Mouse (Mus musculus): ENCODE measurements at regions not wholly inside any gene's neighbourhood (a gene's known extent, or its start where the extent isn't known, plus 50 kb on each side); places are given as distances from the start of the nearest gene placed in this dataset.
A peak's percentile ranks its signal among the peaks of the same experiment; 100 is the strongest.

DNA sequence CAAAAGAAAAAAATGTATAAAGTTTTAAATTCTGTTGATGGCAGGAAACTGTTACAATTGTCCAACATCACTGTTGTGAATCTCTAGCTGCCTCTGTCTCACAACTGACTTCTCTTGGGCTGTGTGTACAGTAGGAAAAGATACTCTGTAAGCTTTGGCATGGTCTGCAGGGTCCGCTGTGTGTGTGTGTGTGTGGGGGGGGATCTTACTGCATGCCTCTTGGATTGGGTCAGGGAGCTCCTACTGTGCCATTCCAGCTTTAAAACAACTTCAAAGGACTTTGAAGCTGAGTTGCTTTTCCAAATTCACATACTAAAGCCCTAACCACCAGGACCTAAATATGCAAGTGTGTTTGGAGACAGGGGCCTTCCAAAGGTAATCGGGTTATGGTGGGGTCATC lies 163.7 kb downstream of the Kit start:
- H3K27me3 ChIP-seq (ENCODE audit: insufficient read depth, low read length) = no peaks in the 10 kb centered on the region
- H3K9ac ChIP-seq = no peak overlapping the region
- no peak for TF ChIP-seq CTCF (IDR thresholded peaks at IDR 0.05; ENCODE audit: low read depth)
- WGBS = 78% methylated on average over 2 of the region's 2 CpGs
- no peak overlapping the region for H3K27ac ChIP-seq (ENCODE audit: low read depth)
- DNase-seq (no peak), ATAC-seq (ENCODE audit: insufficient read depth) (no peak)
- no peak overlapping the region for H3K4me3 ChIP-seq (ENCODE audit: low read depth, low read length)
- H3K36me3 ChIP-seq (ENCODE audit: insufficient read depth) = no peaks in the 10 kb centered on the region
- no peaks in the 10 kb centered on the region for H3K9me3 ChIP-seq (ENCODE audit: low read depth, low read length)
- no peak overlapping the region for H3K4me2 ChIP-seq
- no peaks in the 10 kb centered on the region for H3K4me1 ChIP-seq (ENCODE audit: insufficient read depth)

DNA sequence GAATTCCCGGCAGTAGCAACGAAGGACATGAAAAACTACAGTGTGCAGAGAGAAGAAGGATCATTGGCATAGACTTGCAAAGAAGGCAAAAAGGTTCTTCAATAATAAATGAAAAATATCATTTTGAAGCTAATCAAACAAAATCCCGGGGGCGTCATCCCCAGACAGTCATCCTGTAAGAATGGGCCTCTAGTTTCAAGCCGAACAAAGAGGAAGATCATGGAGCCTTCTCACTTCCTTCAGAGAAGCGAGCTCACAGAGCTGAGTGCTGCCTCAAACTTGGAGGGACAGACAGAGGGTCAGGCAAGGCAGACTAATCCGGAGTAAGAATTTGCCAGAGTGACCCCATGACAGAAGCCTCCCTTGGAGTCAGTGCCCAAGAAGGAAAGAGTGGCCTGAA lies 163.0 kb downstream of the Kit start:
- Histone ChIP-seq H3K27me3 (ENCODE audit: insufficient read depth, low read length) (no peaks in the 10 kb centered on the region), H3K9ac (no peak overlapping the region), H3K4me1 (ENCODE audit: insufficient read depth) (no peaks in the 10 kb centered on the region), H3K27ac (ENCODE audit: low read depth) (no peak overlapping the region), H3K9me3 (ENCODE audit: low read depth, low read length) (no peaks in the 10 kb centered on the region), H3K36me3 (ENCODE audit: insufficient read depth) (no peaks in the 10 kb centered on the region), H3K4me2 (no peak overlapping the region), H3K4me3 (ENCODE audit: low read depth, low read length) (no peak overlapping the region)
- WGBS = 79% methylated on average over 7 of the region's 7 CpGs
- TF ChIP-seq CTCF (IDR thresholded peaks at IDR 0.05; ENCODE audit: low read depth) = no peak
- ATAC-seq (ENCODE audit: insufficient read depth) (no peak), DNase-seq (no peak)

DNA sequence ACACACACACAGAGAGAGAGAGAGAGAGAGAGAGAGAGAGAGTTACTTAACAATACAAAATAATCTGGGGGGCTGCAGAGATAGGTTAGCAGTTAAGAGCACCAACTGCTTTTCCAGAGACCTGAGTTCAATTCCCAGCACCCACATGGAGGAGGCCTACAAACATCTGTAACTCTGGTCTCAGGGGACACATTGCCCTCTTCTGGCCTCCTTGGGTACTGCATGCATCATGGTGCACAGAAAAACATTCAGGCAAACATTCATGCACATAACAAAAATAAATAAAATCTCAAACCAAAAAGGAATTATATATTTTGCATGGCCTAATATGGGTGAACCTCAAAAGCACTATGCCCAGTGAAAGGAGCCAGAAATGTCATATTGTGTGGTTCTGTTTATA lies 161.6 kb downstream of the Kit start:
- no peak for ATAC-seq (ENCODE audit: insufficient read depth)
- H3K27me3 ChIP-seq (ENCODE audit: insufficient read depth, low read length) = no peaks in the 10 kb centered on the region
- no peaks in the 10 kb centered on the region for H3K9me3 ChIP-seq (ENCODE audit: low read depth, low read length)

DNA sequence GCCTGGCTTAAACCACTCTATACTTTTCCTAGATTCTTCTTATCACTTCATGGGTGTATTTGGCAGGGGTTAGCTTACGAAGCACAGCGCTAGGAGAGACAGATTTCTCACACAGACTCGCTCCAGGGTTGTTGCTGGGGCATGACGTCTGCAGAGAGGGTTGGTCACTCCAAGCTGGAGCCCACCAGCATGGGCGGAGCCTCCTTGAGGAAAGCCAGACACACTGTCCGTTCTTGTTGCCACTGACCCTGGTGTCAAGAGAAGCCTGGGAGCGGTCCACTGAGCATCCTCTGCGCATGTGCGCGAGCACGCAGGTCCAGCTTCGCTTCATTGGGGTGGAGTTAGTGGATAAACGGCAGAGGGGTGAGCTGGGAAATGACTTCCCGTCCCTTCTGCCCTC lies 159.8 kb downstream of the Kit start:
- H3K27me3 ChIP-seq (ENCODE audit: insufficient read depth, low read length) = no peaks in the 10 kb centered on the region
- no peak overlapping the region for H3K4me3 ChIP-seq (ENCODE audit: low read depth, low read length)
- H3K36me3 ChIP-seq (ENCODE audit: insufficient read depth) = no peaks in the 10 kb centered on the region
- H3K4me2 ChIP-seq = no peak overlapping the region
- H3K4me1 ChIP-seq (ENCODE audit: insufficient read depth) = no peaks in the 10 kb centered on the region
- no peak overlapping the region for H3K27ac ChIP-seq (ENCODE audit: low read depth)
- ATAC-seq (ENCODE audit: insufficient read depth) = no peak; the same call in 1 of the 2 replicates
- no peaks in the 10 kb centered on the region for H3K9me3 ChIP-seq (ENCODE audit: low read depth, low read length)
- TF ChIP-seq CTCF (IDR thresholded peaks at IDR 0.05; ENCODE audit: low read depth) = no peak
- H3K9ac ChIP-seq = no peak overlapping the region
- 82% methylated on average over 14 of the region's 14 CpGs for WGBS
- DNase-seq = no peak

More for the DNA sequence above, 161.6 kb downstream of the Kit start:
- TF ChIP-seq CTCF (IDR thresholded peaks at IDR 0.05; ENCODE audit: low read depth) = peak; percentile 61
- H3K27ac ChIP-seq (ENCODE audit: low read depth) = no peak overlapping the region
- H3K9ac ChIP-seq = no peak overlapping the region
- H3K4me3 ChIP-seq (ENCODE audit: low read depth, low read length) = no peak overlapping the region
- DNase-seq = no peak
- no peak overlapping the region for H3K4me2 ChIP-seq
- no peaks in the 10 kb centered on the region for H3K4me1 ChIP-seq (ENCODE audit: insufficient read depth)
- no peaks in the 10 kb centered on the region for H3K36me3 ChIP-seq (ENCODE audit: insufficient read depth)

DNA sequence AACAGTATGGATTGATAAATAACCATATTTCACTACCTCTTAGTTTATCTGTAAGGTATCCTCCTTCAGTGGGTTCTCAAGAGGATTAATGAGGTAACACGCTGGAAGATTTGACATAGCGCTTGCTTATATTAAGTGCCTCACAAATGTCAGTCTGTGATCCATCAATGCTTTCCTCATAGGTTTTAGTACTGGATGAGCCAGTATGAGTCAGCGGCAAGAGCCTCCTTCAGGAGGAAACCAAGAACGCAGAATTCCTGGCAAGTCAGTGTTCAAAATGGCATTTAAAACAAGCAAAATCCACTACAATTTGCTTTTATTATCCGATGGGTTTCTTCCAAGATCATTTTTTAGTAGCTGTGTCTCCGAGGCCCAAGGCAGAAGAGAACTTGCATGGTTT lies 159.3 kb downstream of the Kit start:
- no peak for TF ChIP-seq CTCF (IDR thresholded peaks at IDR 0.05; ENCODE audit: low read depth)
- no peaks in the 10 kb centered on the region for H3K36me3 ChIP-seq (ENCODE audit: insufficient read depth)
- H3K4me3 ChIP-seq (ENCODE audit: low read depth, low read length) = no peak overlapping the region
- H3K9me3 ChIP-seq (ENCODE audit: low read depth, low read length) = no peaks in the 10 kb centered on the region
- H3K27ac ChIP-seq (ENCODE audit: low read depth) = no peak overlapping the region
- H3K4me1 ChIP-seq (ENCODE audit: insufficient read depth) = no peaks in the 10 kb centered on the region
- H3K4me2 ChIP-seq = no peak overlapping the region
- no peaks in the 10 kb centered on the region for H3K27me3 ChIP-seq (ENCODE audit: insufficient read depth, low read length)
- no peak for ATAC-seq (ENCODE audit: insufficient read depth)
- no peak overlapping the region for H3K9ac ChIP-seq
- 73% methylated on average over 6 of the region's 6 CpGs for WGBS
- DNase-seq = no peak

DNA sequence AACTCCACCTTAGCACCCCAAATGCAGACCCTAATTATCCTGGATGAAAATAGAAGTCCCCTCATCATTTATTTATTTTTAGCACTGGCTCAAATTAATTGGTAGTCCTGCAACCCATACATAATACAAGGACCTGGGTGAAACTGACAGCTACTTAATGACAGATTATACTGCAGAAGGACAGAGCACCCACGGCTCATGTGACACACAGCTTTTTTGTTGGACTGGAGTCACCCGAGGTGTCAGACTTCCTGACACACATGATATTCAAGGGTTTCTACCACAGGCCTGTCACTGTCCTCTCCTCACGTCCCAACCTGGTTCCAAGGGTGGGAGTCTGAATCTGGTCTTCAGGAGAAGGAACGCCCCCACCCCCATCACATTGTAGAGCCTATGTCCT lies 156.5 kb downstream of the Kit start:
- H3K9ac ChIP-seq = no peak overlapping the region
- no peak overlapping the region for H3K4me2 ChIP-seq
- WGBS = 79% methylated on average over 4 of the region's 4 CpGs
- no peak for TF ChIP-seq CTCF (IDR thresholded peaks at IDR 0.05; ENCODE audit: low read depth)
- no peaks in the 10 kb centered on the region for H3K27me3 ChIP-seq (ENCODE audit: insufficient read depth, low read length)
- ATAC-seq (ENCODE audit: insufficient read depth) (no peak), DNase-seq (no peak)
- H3K36me3 ChIP-seq (ENCODE audit: insufficient read depth) = no peaks in the 10 kb centered on the region
- no peak overlapping the region for H3K4me3 ChIP-seq (ENCODE audit: low read depth, low read length)
- no peak overlapping the region for H3K27ac ChIP-seq (ENCODE audit: low read depth)
- H3K9me3 ChIP-seq (ENCODE audit: low read depth, low read length) = no peaks in the 10 kb centered on the region
- H3K4me1 ChIP-seq (ENCODE audit: insufficient read depth) = no peaks in the 10 kb centered on the region

DNA sequence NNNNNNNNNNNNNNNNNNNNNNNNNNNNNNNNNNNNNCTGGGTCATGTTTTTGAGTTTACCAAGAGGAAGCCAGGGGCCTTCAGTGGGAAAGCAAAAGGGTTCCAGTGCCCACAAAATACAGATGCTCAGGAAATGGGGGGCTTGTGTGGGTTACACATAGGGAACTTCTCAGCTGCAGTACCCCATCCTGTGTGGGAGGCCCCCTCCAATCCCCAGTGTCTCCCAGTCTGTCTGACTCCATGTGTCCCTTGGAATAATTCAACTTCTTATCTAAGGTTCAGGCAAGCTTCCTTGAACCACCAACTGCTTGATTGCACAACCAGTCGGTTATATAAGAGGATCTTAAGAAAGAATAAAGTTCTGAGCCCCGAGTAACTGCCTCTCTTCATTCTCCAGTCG lies 156.0 kb downstream of the Kit start:
- no peak overlapping the region for H3K4me2 ChIP-seq
- H3K4me3 ChIP-seq (ENCODE audit: low read depth, low read length) = no peak overlapping the region
- WGBS = 60% methylated on average over 3 of the region's 3 CpGs
- no peaks in the 10 kb centered on the region for H3K27me3 ChIP-seq (ENCODE audit: insufficient read depth, low read length)
- no peak overlapping the region for H3K27ac ChIP-seq (ENCODE audit: low read depth)
- ATAC-seq (ENCODE audit: insufficient read depth) (no peak), DNase-seq (no peak)
- TF ChIP-seq CTCF (IDR thresholded peaks at IDR 0.05; ENCODE audit: low read depth) = no peak
- H3K9me3 ChIP-seq (ENCODE audit: low read depth, low read length) = no peaks in the 10 kb centered on the region
- H3K9ac ChIP-seq = no peak overlapping the region
- no peaks in the 10 kb centered on the region for H3K36me3 ChIP-seq (ENCODE audit: insufficient read depth)
- H3K4me1 ChIP-seq (ENCODE audit: insufficient read depth) = no peaks in the 10 kb centered on the region

DNA sequence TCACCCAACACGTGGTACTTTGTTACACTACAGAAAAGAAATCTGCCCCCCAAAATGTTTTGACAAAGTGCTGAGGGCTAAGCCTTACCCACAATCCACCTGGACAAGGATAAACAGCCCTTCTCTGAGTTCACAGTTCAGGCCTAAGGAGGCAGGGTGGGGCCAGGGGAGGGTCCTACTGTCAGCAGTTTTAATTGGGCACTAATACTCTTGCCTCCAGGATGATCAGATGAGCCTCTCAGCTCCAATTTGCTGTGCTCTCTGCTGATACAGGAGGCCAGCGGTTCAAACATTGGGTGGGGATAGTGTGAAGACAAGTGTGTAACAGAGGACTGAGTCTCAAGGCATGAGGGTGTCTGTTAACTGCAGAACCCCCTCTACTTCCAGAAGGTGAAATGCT lies 146.6 kb downstream of the Kit start:
- Histone ChIP-seq H3K36me3 (ENCODE audit: insufficient read depth) (no peaks in the 10 kb centered on the region), H3K9ac (no peak overlapping the region), H3K4me3 (ENCODE audit: low read depth, low read length) (no peak overlapping the region), H3K9me3 (ENCODE audit: low read depth, low read length) (no peaks in the 10 kb centered on the region), H3K27ac (ENCODE audit: low read depth) (no peak overlapping the region), H3K4me2 (no peak overlapping the region), H3K4me1 (ENCODE audit: insufficient read depth) (no peaks in the 10 kb centered on the region), H3K27me3 (ENCODE audit: insufficient read depth, low read length) (no peaks in the 10 kb centered on the region)
- WGBS = 64% methylated on average over 2 of the region's 2 CpGs
- TF ChIP-seq CTCF (IDR thresholded peaks at IDR 0.05; ENCODE audit: low read depth) = no peak
- ATAC-seq (ENCODE audit: insufficient read depth) = no peak
- no peak for DNase-seq
